Mouse (Mus musculus): ENCODE results near the gene Pdcd1lg2.

Pdcd1lg2 gene

GRCm38 (mm10) chr19:29469686-29470254, 59.1 kb downstream of the Pdcd1lg2 start:
- DNase-seq (ENCODE audit: low spot score in 2 of 2) = no peak

GRCm38 (mm10) chr19:29470652-29471051, 59.9 kb downstream of the Pdcd1lg2 start:
- peak; percentile 84 to 91 for DNase-seq (ENCODE audit: low spot score in 2 of 2)

DNA sequence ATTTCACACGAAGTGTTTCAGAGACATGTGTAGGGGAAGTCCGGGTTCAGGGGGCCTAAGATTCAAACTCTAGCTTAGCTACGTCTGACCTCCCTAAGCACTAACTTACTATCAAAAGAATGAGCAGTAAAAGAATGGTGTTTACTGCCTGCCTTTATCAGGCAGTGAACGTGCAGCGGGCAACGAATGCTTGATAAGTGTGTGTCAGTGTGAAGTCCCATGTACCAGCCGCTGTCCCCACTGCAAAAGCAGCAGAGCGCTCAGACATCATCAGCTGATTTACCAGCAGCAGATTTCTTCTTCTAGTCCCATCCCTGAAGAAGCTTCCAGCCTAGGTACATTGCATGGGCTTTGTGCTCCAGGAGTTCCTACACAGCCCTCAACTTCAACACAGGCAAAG, 61.7 kb downstream of the Pdcd1lg2 start:
- DNase-seq (ENCODE audit: low spot score in 2 of 2) = no peak

GRCm38 (mm10) chr19:29472946-29473345, 62.2 kb downstream of the Pdcd1lg2 start:
- no peak for DNase-seq (ENCODE audit: low spot score in 2 of 2)

GRCm38 (mm10) chr19:29474803-29475202, 64.1 kb downstream of the Pdcd1lg2 start:
- DNase-seq (ENCODE audit: low spot score in 2 of 2) = no peak

GRCm38 (mm10) chr19:29475210-29475620, 64.5 kb downstream of the Pdcd1lg2 start:
- no peak for DNase-seq (ENCODE audit: low spot score in 2 of 2)

DNA sequence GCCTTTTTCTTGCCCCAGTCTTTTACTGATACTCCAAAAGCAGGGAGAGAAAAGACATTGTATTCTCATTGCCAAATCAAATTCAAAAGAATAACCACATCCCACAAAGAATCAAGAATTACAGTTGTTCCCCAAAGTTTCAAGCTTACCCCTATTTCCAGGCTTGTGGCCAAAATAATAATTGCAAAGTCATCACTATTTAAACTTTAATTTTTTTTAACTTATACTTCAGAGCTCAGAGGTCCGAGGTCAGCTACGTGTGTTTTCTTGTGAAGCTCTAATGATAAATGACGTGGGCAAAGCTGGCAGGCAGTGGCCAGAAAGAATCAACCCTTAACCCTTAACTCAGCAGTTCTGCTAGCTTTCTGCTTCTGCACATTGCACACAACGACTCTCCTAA, 67.9 kb downstream of the Pdcd1lg2 start:
- no peak for DNase-seq (ENCODE audit: low spot score in 2 of 2)

- no peak for DNase-seq (ENCODE audit: low spot score in 2 of 2)
Observed at GRCm38 (mm10) chr19:29481578-29481977, 70.9 kb downstream of the Pdcd1lg2 start.

GRCm38 (mm10) chr19:29482148-29482547, 71.4 kb downstream of the Pdcd1lg2 start:
- no peak for DNase-seq (ENCODE audit: low spot score in 2 of 2)

GRCm38 (mm10) chr19:29482637-29483036, 71.9 kb downstream of the Pdcd1lg2 start:
- no peak for DNase-seq (ENCODE audit: low spot score in 2 of 2)

DNA sequence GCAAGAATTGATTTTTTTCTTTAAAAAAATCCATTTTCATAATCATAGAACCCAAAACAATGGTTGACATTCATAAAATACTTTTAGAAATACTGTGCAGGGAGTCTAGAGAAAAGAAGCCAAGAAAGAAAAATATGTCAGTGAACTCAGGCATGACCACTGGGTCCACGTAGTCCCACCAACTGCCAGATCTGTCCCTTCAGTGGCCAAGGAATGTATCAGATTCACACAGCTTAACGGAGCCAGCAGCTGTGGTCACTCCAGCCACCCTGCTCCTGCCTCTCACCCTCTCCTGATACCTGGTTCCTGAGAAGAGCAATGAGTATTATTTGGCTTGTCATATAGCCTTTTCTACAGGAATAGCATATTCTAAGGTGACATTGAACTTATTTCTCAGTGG, 72.7 kb downstream of the Pdcd1lg2 start:
- DNase-seq (ENCODE audit: low spot score in 2 of 2) = no peak

GRCm38 (mm10) chr19:29484537-29484936, 73.8 kb downstream of the Pdcd1lg2 start:
- peak in 1 of 2 experiments; percentile 52 for DNase-seq (ENCODE audit: low spot score in 2 of 2)

GRCm38 (mm10) chr19:29485257-29485948, 74.7 kb downstream of the Pdcd1lg2 start:
- DNase-seq (ENCODE audit: low spot score in 2 of 2) = no peak

DNA sequence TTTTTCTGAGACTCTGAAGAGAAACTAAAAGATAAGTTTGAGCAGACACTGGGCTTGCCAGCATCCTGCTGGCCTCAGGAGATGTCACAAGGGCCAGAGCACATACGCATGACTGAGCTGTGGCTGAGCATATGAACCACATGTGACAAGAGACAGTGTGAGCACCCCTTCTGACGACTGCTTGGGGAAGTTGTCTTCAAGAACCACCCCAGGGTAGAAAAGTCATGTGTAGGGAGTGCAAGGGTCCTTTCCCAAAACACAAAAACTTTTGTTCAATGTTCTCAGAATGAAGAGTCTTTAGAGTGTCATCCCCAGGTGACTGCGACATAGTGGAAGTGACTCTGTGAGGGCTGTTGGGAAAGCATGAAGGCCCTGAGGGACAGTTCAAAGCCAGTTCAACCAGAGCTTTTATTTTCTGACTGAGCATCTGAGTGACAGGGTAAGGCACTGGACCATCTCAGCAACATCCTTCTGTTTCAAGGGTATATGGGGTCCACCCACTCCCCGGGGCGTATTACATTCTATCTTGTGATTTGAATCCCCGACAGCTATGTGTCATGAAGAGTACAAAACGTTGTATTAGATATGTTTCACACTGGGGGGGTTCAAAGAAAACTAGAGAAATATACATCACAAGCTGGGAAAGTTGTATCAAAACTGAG, 76.0 kb downstream of the Pdcd1lg2 start:
- DNase-seq (ENCODE audit: low spot score in 2 of 2) = no peak

DNA sequence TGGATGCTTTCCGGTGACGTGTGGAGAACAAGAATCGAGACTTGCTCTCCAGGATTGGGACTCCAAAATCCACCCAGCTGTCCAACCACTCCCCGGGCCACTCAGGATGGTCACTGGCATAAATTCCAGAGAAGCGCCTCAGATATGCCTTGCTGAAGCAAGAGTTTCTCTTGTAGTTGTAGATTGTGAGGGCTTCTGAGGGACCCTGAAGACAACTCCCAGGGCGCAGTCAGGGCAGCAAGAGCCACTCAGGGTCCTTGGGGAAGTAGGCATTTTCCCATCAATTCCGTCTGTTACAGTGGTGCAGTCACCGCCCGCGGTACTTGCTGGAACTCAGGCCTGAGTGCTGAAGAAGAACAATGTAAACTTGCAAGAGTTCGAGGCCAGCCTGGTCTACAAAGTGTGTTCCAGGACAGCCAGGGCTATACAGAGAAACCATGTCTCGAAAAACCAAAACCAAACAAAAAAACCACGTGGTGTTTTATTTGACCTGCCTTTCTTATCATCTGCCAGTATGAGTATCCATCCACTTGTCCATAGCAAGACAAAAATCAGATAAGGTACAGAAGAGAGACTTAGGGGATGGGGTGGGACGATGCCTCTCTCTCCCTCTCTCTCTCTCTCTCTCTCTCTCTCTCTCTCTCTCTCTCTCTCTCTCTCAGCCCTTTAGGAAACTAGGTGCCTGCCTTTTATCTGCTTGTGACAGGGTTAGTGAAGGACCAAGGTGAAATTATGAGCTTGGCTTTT, 76.8 kb downstream of the Pdcd1lg2 start:
- DNase-seq (ENCODE audit: low spot score in 2 of 2) = no peak

DNA sequence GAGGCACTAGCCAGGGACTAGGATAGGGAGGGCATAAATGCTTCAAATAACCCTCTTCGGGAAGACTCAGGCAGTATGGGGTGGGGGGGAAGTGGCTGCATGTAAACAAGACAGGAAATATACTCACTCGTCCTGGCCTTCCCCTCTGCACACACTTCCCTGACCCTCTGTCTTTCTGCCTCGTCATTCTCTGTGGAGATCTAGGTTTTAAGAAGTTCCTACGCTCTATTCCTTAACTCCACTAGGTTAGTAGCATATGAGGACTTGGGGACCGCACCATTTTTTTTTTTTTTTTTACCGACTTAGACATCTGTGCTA, 77.3 kb downstream of the Pdcd1lg2 start:
- DNase-seq (ENCODE audit: low spot score in 2 of 2) = no peak

DNA sequence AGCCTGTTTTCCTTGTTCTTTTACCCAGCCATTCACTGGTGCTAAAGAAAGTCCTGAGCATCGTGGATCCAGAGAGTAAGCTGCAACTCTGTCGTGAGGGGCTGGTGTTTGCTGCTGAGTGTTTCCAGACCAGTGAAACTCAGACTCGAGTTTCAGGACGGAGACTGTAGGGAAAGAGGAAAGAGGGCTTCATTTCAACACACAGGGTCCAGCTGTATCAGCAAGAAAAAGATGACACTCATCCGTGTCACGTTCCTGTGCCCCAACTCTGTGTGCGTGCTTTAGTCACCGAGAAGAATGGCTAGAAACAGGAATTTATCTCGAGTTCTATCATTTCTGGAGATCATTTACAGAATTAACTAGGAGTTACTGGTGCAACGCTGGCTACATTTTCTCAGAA, 77.7 kb downstream of the Pdcd1lg2 start:
- no peak for DNase-seq (ENCODE audit: low spot score in 2 of 2)

DNA sequence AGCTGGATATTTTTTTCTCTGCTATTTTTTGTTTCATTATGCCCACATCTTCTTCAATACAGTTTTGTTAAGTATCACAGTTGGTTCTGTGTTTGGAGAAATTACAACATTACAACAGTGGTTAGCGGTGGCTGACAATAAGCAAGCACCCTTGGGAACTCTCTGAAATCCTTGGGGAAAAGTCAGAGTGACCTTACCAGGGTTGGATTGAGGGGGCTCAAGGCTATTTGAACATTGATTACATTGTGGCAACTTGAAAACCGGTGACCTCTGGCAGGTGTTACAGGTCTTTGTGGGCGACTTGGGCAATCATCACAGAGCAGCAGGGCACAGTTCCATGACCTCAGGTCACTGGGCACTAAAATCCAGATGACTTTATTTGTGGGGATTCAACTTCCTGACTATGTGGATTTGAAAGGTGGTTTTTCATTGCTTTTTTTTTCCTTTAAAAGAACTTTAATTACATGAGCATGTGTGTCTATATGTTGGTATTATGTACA, 79.1 kb downstream of the Pdcd1lg2 start:
- DNase-seq (ENCODE audit: low spot score in 2 of 2) = no peak

DNA sequence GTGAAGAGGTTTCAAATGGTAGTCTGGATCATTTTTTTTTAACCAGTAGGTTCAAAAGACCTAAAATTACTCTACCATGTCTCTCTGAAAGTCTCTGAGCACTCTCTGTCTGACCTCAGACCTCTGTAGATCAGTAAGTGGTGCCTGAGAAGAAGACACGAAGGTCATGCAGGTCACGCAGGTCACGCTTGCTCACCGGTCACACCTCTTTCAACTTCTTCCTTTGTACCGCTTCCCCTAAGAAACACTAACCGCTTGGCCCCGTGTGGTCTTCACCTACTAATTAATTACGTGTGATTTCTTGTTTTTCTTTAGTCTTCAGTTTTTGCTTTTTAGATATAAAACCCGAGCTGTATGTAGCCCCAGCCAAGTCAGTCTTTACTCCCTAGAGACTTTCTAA, 80.7 kb downstream of the Pdcd1lg2 start:
- no peak for DNase-seq (ENCODE audit: low spot score in 2 of 2)

DNA sequence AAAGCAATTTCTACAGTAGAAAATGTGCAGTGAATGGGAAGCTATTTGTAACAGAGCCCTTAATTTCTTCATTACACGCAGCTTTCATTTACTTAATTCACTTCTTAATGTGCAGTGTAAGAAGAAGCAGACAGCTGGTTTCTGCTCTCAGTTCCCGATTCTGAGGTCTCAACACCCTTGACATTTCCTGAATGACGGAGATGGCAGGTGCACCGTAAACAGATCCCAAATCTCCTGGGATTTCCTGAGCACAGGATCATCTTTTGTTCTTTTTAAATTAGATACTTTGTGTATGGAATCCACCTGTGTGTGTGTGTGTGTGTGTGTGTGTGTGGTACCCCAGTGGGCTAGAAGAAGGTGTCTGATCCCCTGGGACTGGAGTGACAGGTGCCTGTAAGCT, 83.7 kb downstream of the Pdcd1lg2 start:
- no peak for DNase-seq (ENCODE audit: low spot score in 2 of 2)

DNA sequence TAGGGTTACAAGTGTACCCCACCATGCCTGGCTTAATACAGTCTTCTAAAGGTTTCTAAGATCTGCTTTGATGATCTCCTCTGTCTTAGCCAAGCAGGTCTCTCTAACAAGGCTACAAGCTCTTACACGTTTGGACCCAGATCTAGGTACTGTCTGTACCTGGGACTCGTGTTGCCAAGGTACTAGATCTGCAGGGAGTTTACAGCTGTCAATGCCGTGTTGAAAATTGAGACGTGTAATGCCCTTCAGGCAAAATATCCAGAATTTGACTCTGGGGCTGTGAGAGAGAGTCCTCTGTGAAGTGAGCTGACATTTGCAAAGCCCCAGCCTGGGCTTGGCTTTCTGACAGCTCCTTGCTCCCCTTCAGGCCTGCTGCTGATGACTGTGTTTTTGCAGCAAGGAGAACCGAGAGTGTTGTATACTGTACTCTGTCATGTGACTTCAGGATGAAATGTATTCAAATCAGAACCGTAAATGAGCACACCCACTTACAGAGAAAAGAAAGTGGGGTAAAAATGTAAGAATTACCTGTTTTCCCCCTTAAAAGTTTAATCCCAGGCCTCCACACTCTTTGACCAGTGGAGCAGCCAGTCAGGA, 85.4 kb downstream of the Pdcd1lg2 start:
- DNase-seq (ENCODE audit: low spot score in 2 of 2) = no peak

Measured in heart, adult 9 months (tissue).